Comparison of ENCODE assay signal across 24 mouse cellular contexts in genomic region chr1:4656883-4657282, GRCm38 (mm10).
DNase-seq lines count a peak whose midpoint lies in the region; ATAC-seq and TF ChIP-seq lines count a peak whose summit lies in the region.
"Had no signal": no experiment of that assay in that cellular context is flagged by ENCODE, and none has a peak within 500 bp of the region (broad histone marks: within the 10 kb centered on the region; RNA-seq: fewer than 3 reads in every experiment).

No protein-coding gene starts in this region.

- H3K9me3 ChIP-seq in forebrain, embryonic 11.5 days (ENCODE audit: control insufficient read depth, low read length): no peaks in the 10 kb centered on the region
- no peaks in the 10 kb centered on the region for H3K9me3 ChIP-seq in forebrain, postnatal 0 days (ENCODE audit: low read length)
- no peaks in the 10 kb centered on the region for H3K9me3 ChIP-seq in midbrain, embryonic 11.5 days (ENCODE audit: control insufficient read depth, low read length)
- no peaks in the 10 kb centered on the region for H3K9me3 ChIP-seq in midbrain, postnatal 0 days (ENCODE audit: low read length)
- no peaks in the 10 kb centered on the region for H3K9me3 ChIP-seq in midbrain, embryonic 15.5 days
- H3K9me3 ChIP-seq: forebrain, embryonic 15.5 days; heart, embryonic 12.5 days; hindbrain, embryonic 13.5 days; limb, embryonic 13.5 days; liver, embryonic 12.5 days had no signal

- no peaks in the 10 kb centered on the region for H3K27me3 ChIP-seq in forebrain, embryonic 11.5 days (ENCODE audit: control insufficient read depth, insufficient read depth, low read length)
- H3K27me3 ChIP-seq in forebrain, postnatal 0 days (ENCODE audit: insufficient read depth, low read length): no peaks in the 10 kb centered on the region
- no peaks in the 10 kb centered on the region for H3K27me3 ChIP-seq in midbrain, embryonic 11.5 days (ENCODE audit: control insufficient read depth, insufficient read depth, low read length)
- no peaks in the 10 kb centered on the region for H3K27me3 ChIP-seq in midbrain, postnatal 0 days (ENCODE audit: insufficient read depth, low read length)
- no peaks in the 10 kb centered on the region for H3K27me3 ChIP-seq in midbrain, embryonic 15.5 days (replicated peaks)
- H3K27me3 ChIP-seq: forebrain, embryonic 15.5 days; heart, embryonic 12.5 days; hindbrain, embryonic 13.5 days; limb, embryonic 13.5 days; liver, embryonic 12.5 days had no signal

- no peak overlapping the region for H3K4me3 ChIP-seq in forebrain, embryonic 11.5 days (ENCODE audit: low read depth, low read length)
- H3K4me3 ChIP-seq in forebrain, postnatal 0 days (ENCODE audit: low read depth, low read length): no peak overlapping the region
- no peak overlapping the region for H3K4me3 ChIP-seq in midbrain, embryonic 11.5 days (ENCODE audit: low read depth, low read length)
- H3K4me3 ChIP-seq in midbrain, postnatal 0 days (ENCODE audit: low read depth, low read length): no peak overlapping the region
- H3K4me3 ChIP-seq in midbrain, embryonic 15.5 days: no peak overlapping the region
- H3K4me3 ChIP-seq: forebrain, embryonic 15.5 days; heart, embryonic 12.5 days; hindbrain, embryonic 13.5 days; limb, embryonic 13.5 days; liver, embryonic 12.5 days had no signal

- peak; percentile 51 for DNase-seq in forebrain, embryonic 11.5 days (ENCODE audit: low spot score)
- no peak for DNase-seq in forebrain, postnatal 0 days
- peak; percentile 84 for DNase-seq in midbrain, embryonic 11.5 days (ENCODE audit: low spot score, missing footprints)
- DNase-seq in midbrain, postnatal 0 days (ENCODE audit: low spot score): no peak
- peak; percentile 19 for DNase-seq in R1 (ENCODE audit: low read depth, low spot score)
- DNase-seq in cerebellum, postnatal 10 days: no peak
- DNase-seq: adrenal gland, postnatal 14 days; cerebellum, adult 9-10 months; gastrocnemius, postnatal 14 days; heart, adult 18-20 months; heart, postnatal 14 days; kidney, adult 18-20 months; layer of hippocampus, adult 9-11 months; lung, adult 18-20 months; lung, postnatal 14 days; right cerebral cortex, postnatal 14 days; spleen, adult 18-20 months had no signal

- 35% methylated on average over 5 of the region's 5 CpGs for WGBS in forebrain, embryonic 11.5 days
- 32% methylated on average over 5 of the region's 5 CpGs for WGBS in forebrain, postnatal 0 days
- 31% methylated on average over 5 of the region's 5 CpGs for WGBS in midbrain, embryonic 11.5 days
- 33% methylated on average over 5 of the region's 5 CpGs for WGBS in midbrain, postnatal 0 days
- 30% methylated on average over 5 of the region's 5 CpGs for WGBS in midbrain, embryonic 15.5 days

- no peak overlapping the region for H3K27ac ChIP-seq in forebrain, embryonic 11.5 days (ENCODE audit: low read depth, low read length)
- H3K27ac ChIP-seq in forebrain, postnatal 0 days (ENCODE audit: low read depth, low read length): no peak overlapping the region
- no peak overlapping the region for H3K27ac ChIP-seq in midbrain, embryonic 11.5 days (ENCODE audit: low read depth, low read length)
- H3K27ac ChIP-seq in midbrain, postnatal 0 days (ENCODE audit: low read depth, low read length): no peak overlapping the region
- H3K27ac ChIP-seq in midbrain, embryonic 15.5 days: no peak overlapping the region
- H3K27ac ChIP-seq: forebrain, embryonic 15.5 days; hindbrain, embryonic 13.5 days; kidney, postnatal 0 days; limb, embryonic 13.5 days; liver, embryonic 12.5 days had no signal

- no peaks in the 10 kb centered on the region for H3K36me3 ChIP-seq in forebrain, embryonic 11.5 days (ENCODE audit: control insufficient read depth, insufficient read depth, low read length)
- no peaks in the 10 kb centered on the region for H3K36me3 ChIP-seq in forebrain, postnatal 0 days (ENCODE audit: insufficient read depth)
- H3K36me3 ChIP-seq in midbrain, embryonic 11.5 days (ENCODE audit: control insufficient read depth, insufficient read depth, low read length): no peaks in the 10 kb centered on the region
- H3K36me3 ChIP-seq in midbrain, postnatal 0 days (ENCODE audit: insufficient read depth, low read length): no peaks in the 10 kb centered on the region
- H3K36me3 ChIP-seq in midbrain, embryonic 15.5 days (replicated peaks): no peaks in the 10 kb centered on the region
- H3K36me3 ChIP-seq: forebrain, embryonic 15.5 days; heart, embryonic 12.5 days; hindbrain, embryonic 13.5 days; limb, embryonic 13.5 days; liver, embryonic 12.5 days had no signal

- H3K4me1 ChIP-seq in forebrain, embryonic 11.5 days (replicated peaks; ENCODE audit: control insufficient read depth, insufficient read depth, low read length): no peaks in the 10 kb centered on the region
- H3K4me1 ChIP-seq in forebrain, postnatal 0 days (ENCODE audit: insufficient read depth): no peaks in the 10 kb centered on the region
- H3K4me1 ChIP-seq in midbrain, embryonic 11.5 days (ENCODE audit: control insufficient read depth, insufficient read depth, low read length): no peaks in the 10 kb centered on the region
- H3K4me1 ChIP-seq in midbrain, postnatal 0 days (ENCODE audit: insufficient read depth, low read length): no peaks in the 10 kb centered on the region
- no peaks in the 10 kb centered on the region for H3K4me1 ChIP-seq in midbrain, embryonic 15.5 days
- H3K4me1 ChIP-seq: forebrain, embryonic 15.5 days; hindbrain, embryonic 13.5 days; liver, embryonic 12.5 days had no signal

- TF ChIP-seq CTCF in forebrain, postnatal 0 days (IDR thresholded peaks at IDR 0.05; ENCODE audit: low read depth): no peak
- TF ChIP-seq CTCF in midbrain, postnatal 0 days (IDR thresholded peaks at IDR 0.05): no peak

- 0 out of 2 replicates have a peak, but pooled peaks have one; percentile 49 for ATAC-seq in forebrain, embryonic 11.5 days (replicated peaks; ENCODE audit: low FRiP score)
- no peak for ATAC-seq in forebrain, postnatal 0 days
- peak; percentile 73 for ATAC-seq in midbrain, embryonic 11.5 days (ENCODE audit: low FRiP score)
- ATAC-seq in midbrain, postnatal 0 days (ENCODE audit: low FRiP score): no peak
- ATAC-seq in midbrain, embryonic 15.5 days (replicated peaks): peak; percentile 54; the same call in 1 of the 2 replicates
- ATAC-seq: forebrain, embryonic 15.5 days; liver, embryonic 12.5 days had no signal

- H3K9ac ChIP-seq in forebrain, embryonic 11.5 days (ENCODE audit: low read length): no peak overlapping the region
- H3K9ac ChIP-seq in forebrain, postnatal 0 days: no peak overlapping the region
- H3K9ac ChIP-seq in midbrain, embryonic 11.5 days (ENCODE audit: low read length): no peak overlapping the region
- H3K9ac ChIP-seq in midbrain, postnatal 0 days (replicated peaks; ENCODE audit: low read length, poor library complexity, severe bottlenecking): no peak overlapping the region
- no peak overlapping the region for H3K9ac ChIP-seq in midbrain, embryonic 15.5 days
- H3K9ac ChIP-seq: forebrain, embryonic 15.5 days; heart, embryonic 12.5 days; hindbrain, embryonic 13.5 days; limb, embryonic 13.5 days; liver, embryonic 12.5 days had no signal

- no peak overlapping the region for H3K4me2 ChIP-seq in forebrain, embryonic 11.5 days (ENCODE audit: low read depth, low read length, severe bottlenecking)
- no peak overlapping the region for H3K4me2 ChIP-seq in forebrain, postnatal 0 days (ENCODE audit: low read depth)
- no peak overlapping the region for H3K4me2 ChIP-seq in midbrain, embryonic 11.5 days
- H3K4me2 ChIP-seq in midbrain, postnatal 0 days (ENCODE audit: low read depth, low read length, poor library complexity, severe bottlenecking): no peak overlapping the region
- H3K4me2 ChIP-seq in midbrain, embryonic 15.5 days: no peak overlapping the region
- H3K4me2 ChIP-seq: forebrain, embryonic 15.5 days; heart, embryonic 12.5 days; hindbrain, embryonic 13.5 days; limb, embryonic 13.5 days; liver, embryonic 12.5 days had no signal

Comparison
In these comparisons a context has a peak if more than half of its experiments do, and no peak if none do; other contexts are left out.
1. ATAC-seq: peak in forebrain, embryonic 11.5 days (single experiment), midbrain, embryonic 11.5 days (single experiment) and midbrain, embryonic 15.5 days (single experiment); none in forebrain, postnatal 0 days (single experiment) and midbrain, postnatal 0 days (single experiment).
2. DNase-seq: peak in forebrain, embryonic 11.5 days (single experiment), midbrain, embryonic 11.5 days (single experiment) and R1 (single experiment); none in forebrain, postnatal 0 days (single experiment), midbrain, postnatal 0 days (single experiment) and cerebellum, postnatal 10 days (0 of 2).